Mouse (Mus musculus) embryonic facial prominence, embryonic 11.5 days (tissue): ENCODE data around the gene Selp. TPM values are rescaled to one million over a fixed set of nuclear protein-coding genes. Genes with fewer than 3 reads are reported as not detected.

ENCODE experiments used
- ATAC-seq: fragments of 200-750 bp; cut with Nextera tagmentation; replicated peaks from 2 replicates; pipeline ENCODE4 v1.8.0; 2017; ENCODE audit warnings: low read depth; ENCODE audit not compliant: insufficient number of reproducible peaks, low FRiP score, low TSS enrichment
- DNase-seq: peaks from one replicate; pipeline ENCODE4 v3.0.0-alpha.2; 2015; ENCODE audit warnings: low spot score
- H3K27ac ChIP-seq: fragments of 300-500 bp; sonication (generic); replicated peaks from 2 replicates; pipeline ENCODE4 v1.5.1; 2014; ENCODE audit warnings: mild to moderate bottlenecking, low read depth, low read length, control low read depth
- H3K27me3 ChIP-seq: fragments of 300-500 bp; sonication (generic); 2 replicates; pipeline ENCODE4 v1.6.1; 2014; ENCODE audit warnings: mild to moderate bottlenecking, low read length, moderate library complexity, mixed read lengths; ENCODE audit not compliant: control insufficient read depth, insufficient read depth
- H3K36me3 ChIP-seq: fragments of 300-500 bp; sonication (generic); replicated peaks from 2 replicates; pipeline ENCODE4 v1.6.1; 2014; ENCODE audit warnings: low read depth, mild to moderate bottlenecking, low read length, moderate library complexity, mixed read lengths; ENCODE audit not compliant: control insufficient read depth, insufficient read depth
- H3K4me1 ChIP-seq: fragments of 300-500 bp; sonication (generic); 2 replicates; pipeline ENCODE4 v1.6.1; 2014; ENCODE audit warnings: low read length, mixed read lengths; ENCODE audit not compliant: control insufficient read depth, insufficient read depth
- H3K4me2 ChIP-seq: fragments of 300-500 bp; sonication (generic); 2 replicates; pipeline ENCODE4 v1.6.1; 2014; ENCODE audit warnings: low read depth, mild to moderate bottlenecking, control low read depth, low read length, moderate library complexity
- H3K4me3 ChIP-seq: fragments of 300-500 bp; sonication (generic); 2 replicates; pipeline ENCODE4 v1.5.1; 2014; ENCODE audit warnings: low read depth, low read length, control low read depth
- H3K9ac ChIP-seq: fragments of 300-500 bp; sonication (generic); replicated peaks from 2 replicates; pipeline ENCODE4 v1.6.1; 2014; ENCODE audit warnings: mild to moderate bottlenecking, control low read depth, low read length
- H3K9me3 ChIP-seq: fragments of 300-500 bp; sonication (generic); replicated peaks from 2 replicates; pipeline ENCODE4 v1.6.1; 2016; ENCODE audit warnings: mild to moderate bottlenecking, low read length, inconsistent platforms, mixed read lengths; ENCODE audit not compliant: control insufficient read depth
- WGBS: fragments of 180-500 bp; shearing (Covaris S2); extraction: QIAGEN DNeasy Blood & Tissue Kit; methylation state at CpG from one replicate; pipeline ENCODE4 v1.1.7; 2014; 5-methylcytosine and 5-hydroxymethylcytosine counted together
- polyA plus RNA-seq: library from polyadenylated mRNA; unstranded; fragments of >200 nt; fragmentation: Nextera tagmentation; extraction: Ambion mirVana; gene quantifications from 2 replicates; pipeline ENCODE4 v1.2.1, GENCODE M21; 2014

Selp gene
- polyA plus RNA-seq, 1 experiment from 2014 or later: not detected

GRCm38 (mm10) chr1:164136636-164137035 lies 21.6 kb downstream of the Selp start:
- ATAC-seq: no peak

GRCm38 (mm10) chr1:164138365-164139130 lies 23.5 kb downstream of the Selp start:
- Histone ChIP-seq H3K9ac (no peak overlapping the region), H3K4me2 (no peak overlapping the region), H3K27ac (no peak overlapping the region), H3K36me3 (no peaks in the 10 kb centered on the region), H3K9me3 (no peaks in the 10 kb centered on the region), H3K4me1 (no peaks in the 10 kb centered on the region), H3K4me3 (no peak overlapping the region), H3K27me3 (no peaks in the 10 kb centered on the region)
- DNase-seq (peak; percentile 85), ATAC-seq (peak; percentile 77)
- WGBS: 9% methylated on average over 5 of the region's 5 CpGs

More at GRCm38 (mm10) chr1:164136636-164137035, 21.6 kb downstream of the Selp start:
- Histone ChIP-seq H3K4me3 (no peak overlapping the region), H3K27me3 (no peaks in the 10 kb centered on the region), H3K9ac (no peak overlapping the region), H3K36me3 (no peaks in the 10 kb centered on the region), H3K4me1 (no peaks in the 10 kb centered on the region), H3K9me3 (no peaks in the 10 kb centered on the region), H3K4me2 (no peak overlapping the region), H3K27ac (no peak overlapping the region)
- WGBS: 87% methylated on average over 6 of the region's 6 CpGs
- DNase-seq: no peak

GRCm38 (mm10) chr1:164139464-164139863 lies 24.4 kb downstream of the Selp start:
- whole genome bisulfite sequencing: 72% methylated on average over 4 of the region's 4 CpGs
- Histone ChIP-seq H3K9ac (no peak overlapping the region), H3K27ac (no peak overlapping the region), H3K36me3 (no peaks in the 10 kb centered on the region), H3K4me1 (no peaks in the 10 kb centered on the region), H3K4me3 (no peak overlapping the region), H3K4me2 (no peak overlapping the region), H3K27me3 (no peaks in the 10 kb centered on the region), H3K9me3 (no peaks in the 10 kb centered on the region)
- no peak for ATAC-seq
- DNase-seq: no peak

GRCm38 (mm10) chr1:164149083-164149482 lies 34.0 kb downstream of the Selp start:
- Histone ChIP-seq H3K27me3 (no peaks in the 10 kb centered on the region), H3K4me3 (no peak overlapping the region), H3K9me3 (no peaks in the 10 kb centered on the region), H3K4me1 (no peaks in the 10 kb centered on the region), H3K36me3 (no peaks in the 10 kb centered on the region), H3K27ac (no peak overlapping the region), H3K9ac (no peak overlapping the region), H3K4me2 (no peak overlapping the region)
- WGBS: 93% methylated on average over 7 of the region's 7 CpGs
- ATAC-seq: no peak
- no peak for DNase-seq

- no peaks in the 10 kb centered on the region for H3K27me3 ChIP-seq
- H3K36me3 ChIP-seq: no peaks in the 10 kb centered on the region
- no peak within 1 kb of the TSS for H3K9ac ChIP-seq
- no peak within 1 kb of the TSS for H3K4me2 ChIP-seq
- H3K9me3 ChIP-seq: no peaks in the 10 kb centered on the region
- DNase-seq (no peak), ATAC-seq (no peak; the same call in 1 of the 2 replicates)
- H3K4me1 ChIP-seq: no peaks in the 10 kb centered on the region
- WGBS: 10% methylated on average over 16 of the region's 16 CpGs
- H3K4me3 ChIP-seq: no peak within 1 kb of the TSS
- no peak within 1 kb of the TSS for H3K27ac ChIP-seq
Measured at GRCm38 (mm10) chr1:164151387-164152088, 36.5 kb downstream of the Selp start, which contains the start of gene F5. Gene F5, plus strand, starts transcription at chr1:164151838.

GRCm38 (mm10) chr1:164152836-164153235 lies 37.8 kb downstream of the Selp start:
- Histone ChIP-seq H3K4me2 (no peak overlapping the region), H3K4me1 (no peaks in the 10 kb centered on the region), H3K27me3 (no peaks in the 10 kb centered on the region), H3K27ac (no peak overlapping the region), H3K36me3 (no peaks in the 10 kb centered on the region), H3K4me3 (no peak overlapping the region), H3K9me3 (no peaks in the 10 kb centered on the region), H3K9ac (no peak overlapping the region)
- no peak for DNase-seq
- 92% methylated on average over 5 of the region's 5 CpGs for WGBS
- ATAC-seq: no peak

GRCm38 (mm10) chr1:164154983-164155382 lies 39.9 kb downstream of the Selp start:
- Histone ChIP-seq H3K27ac (no peak overlapping the region), H3K9ac (no peak overlapping the region), H3K4me1 (no peaks in the 10 kb centered on the region), H3K4me2 (no peak overlapping the region), H3K4me3 (no peak overlapping the region), H3K36me3 (no peaks in the 10 kb centered on the region), H3K9me3 (no peaks in the 10 kb centered on the region), H3K27me3 (no peaks in the 10 kb centered on the region)
- no peak for ATAC-seq
- 81% methylated on average over 3 of the region's 3 CpGs for WGBS
- no peak for DNase-seq

GRCm38 (mm10) chr1:164158571-164158970 lies 43.5 kb downstream of the Selp start:
- Histone ChIP-seq H3K4me3 (no peak overlapping the region), H3K9ac (no peak overlapping the region), H3K36me3 (no peaks in the 10 kb centered on the region), H3K27ac (no peak overlapping the region), H3K9me3 (no peaks in the 10 kb centered on the region), H3K4me2 (no peak overlapping the region), H3K27me3 (no peaks in the 10 kb centered on the region), H3K4me1 (no peaks in the 10 kb centered on the region)
- no peak for DNase-seq
- WGBS: 59% methylated on average over 4 of the region's 4 CpGs
- no peak for ATAC-seq
